Mouse (Mus musculus) thymus, adult 2 months (tissue): ENCODE measurements around the gene Gna11. TPM values are rescaled to one million over a fixed set of nuclear protein-coding genes. Genes with fewer than 3 reads are reported as not detected.

ENCODE experiments used
- DNase-seq: peaks from one replicate; pipeline ENCODE4 v3.0.0; 2021
- H3K27ac ChIP-seq: fragments of 200-500 bp; 2 replicates; pipeline ENCODE4 v1.5.1; 2012; ENCODE audit warnings: low read length, control low read depth; ENCODE audit not compliant: control insufficient read depth, insufficient read depth
- H3K27me3 ChIP-seq: fragments of 200-500 bp; 2 replicates; pipeline ENCODE4 v1.6.1; 2012; ENCODE audit warnings: mild to moderate bottlenecking, low read length, moderate library complexity, mixed read lengths; ENCODE audit not compliant: control insufficient read depth, insufficient read depth
- H3K36me3 ChIP-seq: fragments of 200-500 bp; 2 replicates; pipeline ENCODE4 v1.6.1; 2012; ENCODE audit warnings: mild to moderate bottlenecking, low read length, moderate library complexity; ENCODE audit not compliant: control insufficient read depth, insufficient read depth
- H3K4me1 ChIP-seq: fragments of 200-500 bp; replicated peaks from 2 replicates; pipeline ENCODE4 v1.6.1; 2012; ENCODE audit warnings: low read length; ENCODE audit not compliant: control insufficient read depth, insufficient read depth
- H3K4me3 ChIP-seq: fragments of 200-500 bp; 2 replicates; pipeline ENCODE4 v1.5.1; 2012; ENCODE audit warnings: mild to moderate bottlenecking, low read length, control low read depth, moderate library complexity; ENCODE audit not compliant: control insufficient read depth, insufficient read depth
- CTCF ChIP-seq: fragments of 200-500 bp; IDR thresholded peaks from 2 replicates; pipeline ENCODE4 v1.5.1; 2012; ENCODE audit warnings: mild to moderate bottlenecking, control low read depth, low read length, moderate library complexity, borderline replicate concordance; ENCODE audit not compliant: control insufficient read depth, poor library complexity, insufficient read depth; ENCODE audit errors: extremely low read depth
- POLR2A ChIP-seq: fragments of 200-500 bp; IDR thresholded peaks from 2 replicates; pipeline ENCODE4 v1.6.1; 2012; ENCODE audit warnings: mild to moderate bottlenecking, low read length, control low read depth, moderate library complexity; ENCODE audit not compliant: control insufficient read depth, poor library complexity, insufficient read depth; ENCODE audit errors: extremely low read depth
- WGBS: fragments of 180-500 bp; shearing (Covaris S2); methylation state at CpG from one replicate; pipeline ENCODE4 v1.1.7; 2018; 5-methylcytosine and 5-hydroxymethylcytosine counted together
- polyA plus RNA-seq: library from polyadenylated mRNA; depleted of rRNA; stranded (reverse); fragments of >200 nt; gene quantifications from 2 replicates; pipeline ENCODE4 v1.2.3, GENCODE M21; 2012

Gene Gna11
- polyA plus RNA-seq, 1 experiment: 81.0 TPM

GRCm38 (mm10) chr10:81580441-81581070 lies 35.6 kb upstream of the Gna11 start:
- Histone ChIP-seq H3K4me1 (peaks cover 20% of the 10 kb centered on the region), H3K27ac (no peak overlapping the region), H3K36me3 (no peaks in the 10 kb centered on the region), H3K27me3 (no peaks in the 10 kb centered on the region), H3K4me3 (no peak overlapping the region)
- TF ChIP-seq POLR2A (no peak), CTCF (0 out of 2 replicates have a peak, but pooled peaks have one; percentile 11)
- peak; percentile 20 for DNase-seq
- WGBS: 14% methylated on average over 25 of the region's 25 CpGs

GRCm38 (mm10) chr10:81579967-81580366 lies 35.0 kb upstream of the Gna11 start:
- 19% methylated on average over 4 of the region's 4 CpGs for WGBS
- no peaks in the 10 kb centered on the region for H3K27me3 ChIP-seq

DNA sequence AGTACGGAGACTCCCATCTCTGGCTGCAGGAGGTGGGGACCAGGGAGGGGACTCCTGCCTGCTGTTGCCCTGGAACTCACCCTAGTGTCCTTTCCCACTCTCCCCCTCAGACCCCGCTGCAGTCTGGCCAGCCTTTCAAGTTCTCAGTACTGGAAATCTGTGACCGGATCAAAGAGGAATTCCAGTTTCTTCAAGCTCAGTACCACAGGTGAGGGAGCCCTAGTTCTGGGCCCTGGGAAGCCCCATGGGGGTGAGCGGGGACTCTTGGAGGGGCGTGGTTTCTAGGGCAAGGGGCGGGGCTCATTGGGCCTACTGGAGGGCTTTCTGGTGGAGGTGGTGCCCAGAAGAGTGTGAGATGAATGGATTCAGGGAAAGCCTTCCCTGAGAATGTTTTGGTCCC lies 30.7 kb upstream of the Gna11 start:
- H3K27me3 ChIP-seq: no peaks in the 10 kb centered on the region
- peak overlapping the region; percentile 50 for H3K4me3 ChIP-seq
- H3K27ac ChIP-seq: no peak overlapping the region
- no peaks in the 10 kb centered on the region for H3K36me3 ChIP-seq
- peak; percentile 60 for DNase-seq
- WGBS: 28% methylated on average over 6 of the region's 6 CpGs
- TF ChIP-seq POLR2A: no peak
- TF ChIP-seq CTCF: no peak
- peaks cover 51% of the 10 kb centered on the region for H3K4me1 ChIP-seq

More at GRCm38 (mm10) chr10:81579967-81580366, 35.0 kb upstream of the Gna11 start:
- TF ChIP-seq POLR2A (no peak), CTCF (no peak)
- no peak for DNase-seq
- no peak overlapping the region for H3K4me3 ChIP-seq
- H3K4me1 ChIP-seq: peaks cover 25% of the 10 kb centered on the region
- no peak overlapping the region for H3K27ac ChIP-seq
- no peaks in the 10 kb centered on the region for H3K36me3 ChIP-seq

- no peaks in the 10 kb centered on the region for H3K36me3 ChIP-seq
- under 1% methylated on average over 26 of the region's 30 CpGs for WGBS
- TF ChIP-seq CTCF (no peak), POLR2A (no peak)
- no peak overlapping the region for H3K27ac ChIP-seq
- peaks cover 50% of the 10 kb centered on the region for H3K4me1 ChIP-seq
- no peaks in the 10 kb centered on the region for H3K27me3 ChIP-seq
- H3K4me3 ChIP-seq: peak overlapping the region; percentile 50
- peak; percentile 47 for DNase-seq
Measured at GRCm38 (mm10) chr10:81575208-81575631, 30.2 kb upstream of the Gna11 start.

GRCm38 (mm10) chr10:81574081-81575056 lies 29.4 kb upstream of the Gna11 start, which contains the start of gene Tle2:
TSS of gene Tle2 (plus strand) at chr10:81574561.
- Histone ChIP-seq H3K36me3 (no peaks in the 10 kb centered on the region), H3K4me1 (peaks cover 54% of the 10 kb centered on the region), H3K27me3 (no peaks in the 10 kb centered on the region), H3K4me3 (peak within 1 kb of the TSS; percentile 50), H3K27ac (no peak within 1 kb of the TSS)
- TF ChIP-seq CTCF (no peak), POLR2A (no peak)
- DNase-seq: peak; percentile 33
- 44% methylated on average over 10 of the region's 10 CpGs for WGBS

- peaks cover 67% of the 10 kb centered on the region for H3K4me1 ChIP-seq
- H3K36me3 ChIP-seq: no peaks in the 10 kb centered on the region
- no peak overlapping the region for H3K4me3 ChIP-seq
- TF ChIP-seq CTCF (no peak), POLR2A (no peak)
- DNase-seq: no peak
- H3K27me3 ChIP-seq: no peaks in the 10 kb centered on the region
- 88% methylated on average over 9 of the region's 9 CpGs for WGBS
- no peak overlapping the region for H3K27ac ChIP-seq
Measured at GRCm38 (mm10) chr10:81572975-81573374, 28.0 kb upstream of the Gna11 start.
